Mouse (Mus musculus): ENCODE results near the gene Sez6l. TPM values are rescaled to one million over a fixed set of nuclear protein-coding genes. Genes with fewer than 3 reads are reported as not detected.

The Sez6l gene
- polyA plus RNA-seq, 1 experiment = 2.4 TPM

GRCm38 (mm10) chr5:112584155-112584769 lies 7.3 kb upstream of the Sez6l start:
- no peak for DNase-seq (ENCODE audit: low read depth)

GRCm38 (mm10) chr5:112583304-112583703 lies 6.3 kb upstream of the Sez6l start:
- DNase-seq (ENCODE audit: low read depth) = no peak

GRCm38 (mm10) chr5:112577750-112578149 lies 765 bp upstream of the Sez6l start:
- DNase-seq (ENCODE audit: low read depth) = no peak

GRCm38 (mm10) chr5:112576361-112576992 lies 508 bp downstream of the Sez6l start:
- DNase-seq (ENCODE audit: low read depth) = no peak

- no peak for DNase-seq (ENCODE audit: low read depth)
Measured at GRCm38 (mm10) chr5:112575151-112575915, 1.7 kb downstream of the Sez6l start.

- DNase-seq (ENCODE audit: low read depth) = no peak
Measured at GRCm38 (mm10) chr5:112573916-112574315, 3.1 kb downstream of the Sez6l start.

GRCm38 (mm10) chr5:112572217-112572616 lies 4.8 kb downstream of the Sez6l start:
- DNase-seq (ENCODE audit: low read depth) = no peak

- DNase-seq (ENCODE audit: low read depth) = no peak
Measured at GRCm38 (mm10) chr5:112565489-112565888, 11.5 kb downstream of the Sez6l start.

DNA sequence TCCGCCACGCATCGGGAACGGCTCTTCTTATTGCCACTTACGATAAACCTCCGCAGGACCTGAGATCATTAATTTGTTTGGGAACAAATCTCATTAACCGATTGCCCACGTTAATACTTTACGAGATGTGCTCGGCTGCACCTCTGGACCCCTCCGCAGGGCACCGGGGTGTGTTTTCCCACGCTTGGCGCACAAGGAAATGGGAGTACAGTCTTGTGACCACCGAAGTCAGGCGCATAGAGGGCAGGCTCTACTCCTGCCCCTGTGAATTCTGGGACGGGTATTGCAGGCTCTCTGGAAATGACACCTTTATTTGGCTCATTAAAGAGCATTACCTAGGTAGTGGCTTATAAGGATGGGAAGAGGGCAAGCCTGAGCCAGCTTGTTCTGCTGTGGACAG lies 11.9 kb downstream of the Sez6l start:
- DNase-seq (ENCODE audit: low read depth) = no peak

DNA sequence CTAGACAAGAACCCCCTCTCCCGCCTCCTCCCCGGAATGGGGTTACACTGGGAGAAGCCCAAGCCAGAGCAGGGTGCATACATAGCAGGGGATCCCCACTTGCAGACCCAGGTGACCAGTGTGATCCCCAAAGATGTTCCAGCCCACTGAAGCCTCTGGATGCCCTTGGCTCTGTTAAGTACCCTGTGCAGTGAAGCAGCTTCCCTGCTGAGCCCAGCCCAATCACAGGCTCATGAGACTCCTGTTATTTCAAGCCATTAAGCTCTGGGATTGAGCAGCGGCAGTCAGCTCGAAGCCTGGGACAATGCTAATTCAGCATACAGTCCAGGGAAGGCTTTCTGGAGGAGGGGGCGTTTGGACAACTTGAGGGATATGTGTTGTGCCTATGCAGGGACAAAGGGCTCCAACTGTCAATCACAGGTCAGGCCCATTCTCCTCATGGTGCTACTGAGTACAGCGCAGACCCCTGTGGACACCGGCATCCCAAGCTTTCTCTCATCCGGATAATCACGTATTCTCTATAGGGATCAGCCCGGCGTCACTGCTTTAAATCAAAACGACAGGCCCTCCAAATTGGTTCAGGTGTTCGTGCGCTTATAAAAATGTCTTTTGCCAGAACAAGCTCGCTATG lies 16.0 kb downstream of the Sez6l start:
- no peak for DNase-seq (ENCODE audit: low read depth)

- DNase-seq (ENCODE audit: low read depth) = no peak
Measured at GRCm38 (mm10) chr5:112560139-112560538, 16.8 kb downstream of the Sez6l start.

DNA sequence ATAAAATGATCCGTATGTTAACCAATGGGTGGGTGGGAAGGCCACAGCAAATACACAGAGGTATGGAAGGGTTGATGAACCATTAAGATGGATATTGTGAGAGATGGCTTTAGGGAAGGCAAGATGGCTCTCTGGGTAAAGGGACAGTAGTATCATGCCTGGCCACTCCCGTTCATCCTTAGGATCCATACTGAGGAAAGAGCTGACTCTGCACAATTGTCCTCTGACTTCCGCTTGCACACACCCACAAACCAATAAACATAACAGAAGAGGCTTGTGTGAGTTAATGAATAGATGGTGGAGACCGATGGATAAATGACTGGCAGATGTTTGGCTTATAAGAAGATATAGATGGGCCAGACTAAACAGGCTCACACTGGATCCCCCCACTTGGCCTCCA lies 19.6 kb downstream of the Sez6l start:
- DNase-seq (ENCODE audit: low read depth) = no peak

DNA sequence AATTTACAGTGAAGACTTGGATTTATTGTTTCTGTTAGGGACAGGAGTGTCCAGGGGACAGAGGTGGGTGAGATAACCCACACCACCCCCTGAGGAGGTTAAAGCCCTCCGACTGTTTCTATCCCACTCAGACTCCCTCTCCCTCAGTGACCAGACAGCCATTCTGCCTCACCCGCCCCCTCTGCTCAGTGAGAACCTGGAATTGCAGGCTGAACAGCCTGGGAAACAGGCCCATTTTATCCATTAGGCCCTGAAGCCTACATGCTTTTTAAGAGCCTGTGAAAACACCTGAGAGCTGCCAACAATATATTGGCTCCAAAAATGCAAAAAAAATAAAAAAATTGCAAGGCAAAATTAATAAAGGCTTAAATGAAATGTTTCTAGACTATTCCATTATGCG lies 20.3 kb downstream of the Sez6l start:
- DNase-seq (ENCODE audit: low read depth) = no peak

DNA sequence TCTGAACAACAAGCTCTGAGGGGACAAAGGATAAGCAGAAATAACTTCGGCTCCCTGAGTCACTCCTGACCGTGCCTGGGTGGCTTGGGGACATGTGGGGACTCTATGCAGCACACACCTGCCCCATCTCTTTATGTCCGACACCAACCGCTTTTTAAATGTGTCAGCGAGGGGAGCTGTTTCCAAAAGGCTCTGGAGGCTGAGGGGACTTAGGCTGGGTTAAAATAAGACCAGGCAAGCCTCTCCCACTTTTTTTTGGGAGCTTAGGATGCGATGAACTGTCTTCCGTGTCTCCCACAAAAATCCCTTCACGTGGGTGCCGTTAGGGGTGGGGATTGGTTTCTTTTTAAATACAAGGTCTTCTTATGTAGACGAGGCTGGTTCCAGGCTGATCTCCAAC lies 22.5 kb downstream of the Sez6l start:
- no peak for DNase-seq (ENCODE audit: low read depth)

DNA sequence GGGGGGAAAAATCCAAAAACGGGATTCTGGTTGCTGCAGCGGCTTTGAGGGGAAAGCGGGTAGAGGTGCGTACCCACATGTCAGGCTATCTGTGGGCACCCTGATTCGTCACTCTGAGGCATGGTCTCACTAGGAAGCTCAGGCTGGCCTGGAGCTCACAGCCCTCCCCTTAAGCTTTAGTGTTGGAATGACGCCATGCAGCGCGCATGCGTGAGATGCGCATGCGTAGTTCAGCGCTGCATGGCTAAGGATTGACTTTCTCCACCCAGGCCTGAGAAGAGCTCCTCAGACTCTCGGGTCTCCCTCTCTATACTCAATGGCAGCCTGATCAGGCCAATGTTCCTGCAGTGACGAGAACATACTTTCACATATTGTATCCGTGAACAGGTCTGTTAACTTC lies 24.2 kb downstream of the Sez6l start:
- DNase-seq (ENCODE audit: low read depth) = no peak

DNA sequence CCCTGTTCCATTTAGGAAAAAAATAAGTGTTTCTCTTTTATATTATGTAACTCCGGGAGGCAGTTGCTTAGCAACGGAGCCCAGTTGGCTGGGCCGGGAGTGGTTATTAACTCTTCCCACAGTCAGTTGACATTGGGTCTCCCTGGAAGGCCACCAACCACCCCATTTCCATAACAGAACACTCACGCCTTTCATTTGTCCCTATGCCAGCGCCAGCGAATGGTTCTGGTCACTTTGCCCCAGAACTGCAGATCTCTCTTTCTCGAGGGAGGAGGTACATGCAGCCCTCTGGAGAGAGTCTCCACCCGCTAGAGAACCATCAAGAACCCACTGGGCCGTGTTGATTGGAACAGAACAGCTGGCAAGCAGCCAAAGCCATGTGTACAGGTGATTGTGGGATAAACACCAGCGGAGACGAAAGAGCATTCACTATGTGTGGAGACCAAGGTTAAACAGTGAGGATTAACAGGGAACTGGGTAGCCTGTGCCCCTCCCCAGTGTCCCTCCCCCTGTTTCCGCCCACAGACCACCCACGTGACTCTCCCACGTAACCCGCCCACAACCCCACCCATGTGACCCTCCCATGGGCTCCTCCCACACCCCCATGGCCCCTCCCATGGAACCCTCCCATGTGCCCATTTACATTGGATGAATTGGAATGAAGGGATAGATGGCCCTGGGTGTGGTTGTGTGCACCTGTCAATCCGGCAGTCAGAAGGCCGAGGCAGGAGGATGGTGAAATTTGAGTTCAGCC lies 24.8 kb downstream of the Sez6l start:
- DNase-seq (ENCODE audit: low read depth) = no peak

- DNase-seq (ENCODE audit: low read depth) = no peak
Measured at GRCm38 (mm10) chr5:112548846-112549620, 28.0 kb downstream of the Sez6l start.

DNA sequence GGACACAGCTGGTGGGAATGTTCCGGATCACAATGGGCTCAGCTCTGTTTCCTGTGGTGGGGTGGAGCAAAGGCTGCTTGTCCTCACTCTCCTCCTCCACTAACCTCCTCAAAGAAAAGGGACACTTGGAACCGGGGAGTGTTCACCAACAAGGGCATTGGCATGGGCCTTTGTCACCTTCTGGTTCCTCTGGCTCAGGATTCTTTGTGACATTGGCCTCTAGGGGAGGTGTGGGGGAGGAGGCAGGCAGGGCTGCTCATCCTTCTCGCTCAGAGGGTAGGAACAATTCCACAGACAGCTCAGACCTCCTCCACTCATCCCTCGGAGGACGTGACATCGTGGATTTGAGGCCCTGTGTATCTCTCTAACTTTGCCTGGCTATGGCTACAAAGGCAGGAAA lies 30.2 kb downstream of the Sez6l start:
- no peak for DNase-seq (ENCODE audit: low read depth)

DNA sequence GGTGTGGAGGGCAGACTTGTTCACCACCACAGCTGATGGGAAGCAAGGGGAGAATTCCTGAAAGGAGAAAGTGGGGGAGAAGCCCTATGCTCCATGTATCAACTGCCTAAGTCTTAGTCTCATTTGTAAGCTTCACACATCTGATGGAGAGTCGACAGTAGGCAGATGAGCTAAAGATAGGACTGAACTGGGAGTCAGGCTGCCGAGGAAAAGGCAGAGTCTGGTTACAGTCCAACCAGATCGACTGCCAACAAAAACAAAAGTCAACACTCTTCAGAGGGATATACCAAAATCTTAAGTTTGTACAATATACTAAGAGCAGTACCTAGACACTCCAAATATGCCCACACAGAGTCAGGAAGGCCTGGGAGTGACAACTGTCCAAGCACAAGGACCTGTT lies 38.7 kb downstream of the Sez6l start:
- DNase-seq (ENCODE audit: low read depth) = no peak

DNA sequence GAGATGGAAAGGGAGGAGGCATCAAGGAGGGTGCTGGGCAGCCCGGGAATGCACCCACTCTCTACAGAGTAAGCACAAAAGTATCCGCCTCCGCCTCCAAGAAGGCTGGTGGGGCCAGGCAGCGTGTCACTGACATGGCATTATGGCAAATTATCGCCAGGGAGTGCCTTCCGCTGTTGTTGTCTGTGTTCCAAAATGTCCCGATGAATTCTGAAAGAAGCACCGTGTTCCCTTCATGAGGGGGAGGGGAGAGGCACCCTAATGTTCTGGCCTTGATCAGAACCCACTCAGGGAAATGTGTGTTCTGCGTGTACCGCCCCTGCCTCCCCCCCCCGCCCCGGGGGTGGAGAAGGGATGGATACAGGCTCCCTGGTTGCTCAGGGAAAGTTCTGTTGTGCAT lies 41.1 kb downstream of the Sez6l start:
- DNase-seq (ENCODE audit: low read depth) = no peak

- no peak for DNase-seq (ENCODE audit: low read depth)
Measured at GRCm38 (mm10) chr5:112534146-112534545, 42.8 kb downstream of the Sez6l start.
